Mouse (Mus musculus) limb, embryonic 13.5 days (tissue): Measurements from ENCODE around the gene Wbp1. TPM values are rescaled to one million over a fixed set of nuclear protein-coding genes. Genes with fewer than 3 reads are reported as not detected.
A peak's percentile ranks its signal among the peaks of the same experiment; 100 is the strongest.

Experiments
- ATAC-seq: fragments of 200-750 bp; cut with Nextera tagmentation; 2 replicates; pipeline ENCODE4 v1.8.0; 2017; ENCODE audit warnings: low read depth, moderate number of reproducible peaks, moderate TSS enrichment; ENCODE audit not compliant: low FRiP score
- H3K27ac ChIP-seq: fragments of 300-500 bp; sonication (generic); 2 replicates; pipeline ENCODE4 v1.5.1; 2015; ENCODE audit warnings: inconsistent platforms, mild to moderate bottlenecking, moderate library complexity
- H3K27me3 ChIP-seq: fragments of 300-500 bp; sonication (generic); 2 replicates; pipeline ENCODE4 v1.6.1; 2015; ENCODE audit warnings: mild to moderate bottlenecking, inconsistent platforms
- H3K36me3 ChIP-seq: fragments of 300-500 bp; sonication (generic); 2 replicates; pipeline ENCODE4 v1.6.1; 2015; ENCODE audit warnings: inconsistent platforms, mild to moderate bottlenecking, moderate library complexity
- H3K4me1 ChIP-seq: fragments of 300-500 bp; sonication (generic); 2 replicates; pipeline ENCODE4 v1.6.1; 2015; ENCODE audit warnings: inconsistent platforms
- H3K4me2 ChIP-seq: fragments of 300-500 bp; sonication (generic); replicated peaks from 2 replicates; pipeline ENCODE4 v1.6.1; 2015; ENCODE audit warnings: inconsistent platforms, mild to moderate bottlenecking, moderate library complexity
- H3K4me3 ChIP-seq: fragments of 300-500 bp; sonication (generic); 2 replicates; pipeline ENCODE4 v1.5.1; 2015; ENCODE audit warnings: moderate library complexity, mild to moderate bottlenecking, inconsistent platforms
- H3K9ac ChIP-seq: fragments of 300-500 bp; sonication (generic); 2 replicates; pipeline ENCODE4 v1.6.1; 2015; ENCODE audit warnings: mild to moderate bottlenecking, inconsistent platforms
- H3K9me3 ChIP-seq: fragments of 300-500 bp; sonication (generic); 2 replicates; pipeline ENCODE4 v1.6.1; 2016; ENCODE audit warnings: inconsistent platforms
- WGBS: fragments of 180-500 bp; shearing (Covaris S2); methylation state at CpG from one replicate; pipeline ENCODE4 v1.1.7; 2015; 5-methylcytosine and 5-hydroxymethylcytosine counted together
- polyA plus RNA-seq: library from polyadenylated mRNA; unstranded; fragments of >200 nt; fragmentation: Nextera tagmentation; extraction: Ambion mirVana; gene quantifications from 2 replicates; pipeline ENCODE4 v1.2.1, GENCODE M21; 2015

Wbp1 gene
- polyA plus RNA-seq, 1 experiment from 2014 or later = 161 TPM

- H3K27me3 ChIP-seq = no peaks in the 10 kb centered on the region
- H3K4me1 ChIP-seq = peaks cover 54% of the 10 kb centered on the region
- peak; percentile 85 for ATAC-seq
- no peaks in the 10 kb centered on the region for H3K9me3 ChIP-seq
- H3K27ac ChIP-seq = peak overlapping the region; percentile 100
- peak overlapping the region; percentile 94 for H3K4me2 ChIP-seq
- H3K36me3 ChIP-seq = peaks cover 9% of the 10 kb centered on the region; the same call in 1 of the 2 replicates
- H3K9ac ChIP-seq = peak overlapping the region; percentile 89
- WGBS = 0% methylated on average over 12 of the region's 12 CpGs
- H3K4me3 ChIP-seq = peak overlapping the region; percentile 61
Measured at GRCm38 (mm10) chr6:83137576-83137950, 16.2 kb upstream of the Wbp1 start.

GRCm38 (mm10) chr6:83136881-83137575 is 15.7 kb upstream of the Wbp1 start:
- H3K9me3 ChIP-seq = no peaks in the 10 kb centered on the region
- H3K4me1 ChIP-seq = peaks cover 49% of the 10 kb centered on the region
- peak overlapping the region; percentile 94 for H3K4me2 ChIP-seq
- no peaks in the 10 kb centered on the region for H3K27me3 ChIP-seq
- H3K9ac ChIP-seq = peak overlapping the region; percentile 89
- peaks cover 9% of the 10 kb centered on the region; the same call in 1 of the 2 replicates for H3K36me3 ChIP-seq
- under 1% methylated on average over 26 of the region's 26 CpGs for WGBS
- peak; percentile 90 for ATAC-seq
- H3K4me3 ChIP-seq = peak overlapping the region; percentile 61
- H3K27ac ChIP-seq = peak overlapping the region; percentile 100

- no peak for ATAC-seq
- WGBS = 7% methylated on average over 5 of the region's 5 CpGs
- Histone ChIP-seq H3K36me3 (peaks cover 9% of the 10 kb centered on the region; the same call in 1 of the 2 replicates), H3K4me2 (peak overlapping the region; percentile 94), H3K9me3 (no peaks in the 10 kb centered on the region), H3K4me1 (peaks cover 43% of the 10 kb centered on the region), H3K9ac (peak overlapping the region; percentile 89), H3K27ac (peak overlapping the region; percentile 100), H3K27me3 (no peaks in the 10 kb centered on the region), H3K4me3 (peak overlapping the region; percentile 61)
Measured at GRCm38 (mm10) chr6:83136291-83136880, 15.0 kb upstream of the Wbp1 start.

GRCm38 (mm10) chr6:83135571-83136161 is 14.3 kb upstream of the Wbp1 start:
- 2% methylated on average over 37 of the region's 37 CpGs for WGBS
- H3K4me2 ChIP-seq = peak overlapping the region; percentile 94
- H3K27ac ChIP-seq = peak overlapping the region; percentile 100
- H3K36me3 ChIP-seq = peaks cover 9% of the 10 kb centered on the region; the same call in 1 of the 2 replicates
- ATAC-seq = no peak
- H3K9me3 ChIP-seq = no peaks in the 10 kb centered on the region
- H3K27me3 ChIP-seq = no peaks in the 10 kb centered on the region
- H3K4me1 ChIP-seq = peaks cover 40% of the 10 kb centered on the region
- H3K4me3 ChIP-seq = peak overlapping the region; percentile 61
- H3K9ac ChIP-seq = peak overlapping the region; percentile 89

- Histone ChIP-seq H3K4me2 (peak within 1 kb of the TSS; percentile 94), H3K4me3 (peak within 1 kb of the TSS; percentile 61), H3K27ac (peak within 1 kb of the TSS; percentile 100), H3K36me3 (peaks cover 8% of the 10 kb centered on the region; the same call in 1 of the 2 replicates), H3K27me3 (no peaks in the 10 kb centered on the region), H3K4me1 (peaks cover 37% of the 10 kb centered on the region), H3K9me3 (no peaks in the 10 kb centered on the region), H3K9ac (peak within 1 kb of the TSS; percentile 89)
- ATAC-seq = no peak
- WGBS = 60% methylated on average over 7 of the region's 7 CpGs
Measured at GRCm38 (mm10) chr6:83134951-83135513, 13.7 kb upstream of the Wbp1 start, which contains the start of gene Rtkn. TSS of gene Rtkn (plus strand) at chr6:83135463.

- no peak overlapping the region for H3K4me3 ChIP-seq
- H3K9me3 ChIP-seq = no peaks in the 10 kb centered on the region
- H3K27ac ChIP-seq = no peak overlapping the region
- no peak overlapping the region for H3K4me2 ChIP-seq
- no peaks in the 10 kb centered on the region for H3K27me3 ChIP-seq
- no peak for ATAC-seq
- H3K4me1 ChIP-seq = peaks cover 29% of the 10 kb centered on the region
- WGBS = 81% methylated on average over 3 of the region's 3 CpGs
- 0 out of 2 replicates have a peak, but pooled peaks cover under 1% of the 10 kb centered on the region for H3K36me3 ChIP-seq
- no peak overlapping the region for H3K9ac ChIP-seq
Measured at GRCm38 (mm10) chr6:83134226-83134625, 12.9 kb upstream of the Wbp1 start.

GRCm38 (mm10) chr6:83132176-83132919 is 11.0 kb upstream of the Wbp1 start:
- Histone ChIP-seq H3K9me3 (no peaks in the 10 kb centered on the region), H3K4me2 (no peak overlapping the region), H3K9ac (no peak overlapping the region), H3K4me3 (no peak overlapping the region), H3K27me3 (no peaks in the 10 kb centered on the region), H3K4me1 (peaks cover 16% of the 10 kb centered on the region), H3K27ac (no peak overlapping the region), H3K36me3 (no peaks in the 10 kb centered on the region)
- ATAC-seq = no peak
- 85% methylated on average over 9 of the region's 9 CpGs for WGBS

GRCm38 (mm10) chr6:83131469-83132034 is 10.2 kb upstream of the Wbp1 start:
- H3K4me1 ChIP-seq = peaks cover 16% of the 10 kb centered on the region
- no peaks in the 10 kb centered on the region for H3K9me3 ChIP-seq
- no peaks in the 10 kb centered on the region for H3K27me3 ChIP-seq
- no peak overlapping the region for H3K9ac ChIP-seq
- H3K27ac ChIP-seq = no peak overlapping the region
- no peaks in the 10 kb centered on the region for H3K36me3 ChIP-seq
- WGBS = 74% methylated on average over 6 of the region's 6 CpGs
- H3K4me3 ChIP-seq = no peak overlapping the region
- ATAC-seq = no peak
- H3K4me2 ChIP-seq = no peak overlapping the region

GRCm38 (mm10) chr6:83127419-83127818 is 6.1 kb upstream of the Wbp1 start:
- no peak overlapping the region for H3K4me2 ChIP-seq
- H3K27ac ChIP-seq = no peak overlapping the region
- H3K4me1 ChIP-seq = peaks cover 21% of the 10 kb centered on the region
- no peaks in the 10 kb centered on the region for H3K27me3 ChIP-seq
- WGBS = 97% methylated on average over 5 of the region's 5 CpGs
- no peak overlapping the region for H3K4me3 ChIP-seq
- no peak overlapping the region for H3K9ac ChIP-seq
- no peak for ATAC-seq
- no peaks in the 10 kb centered on the region for H3K9me3 ChIP-seq
- H3K36me3 ChIP-seq = no peaks in the 10 kb centered on the region

GRCm38 (mm10) chr6:83125331-83125730 is 4.0 kb upstream of the Wbp1 start, which contains the start of gene Ino80b:
TSS of gene Ino80b (minus strand) at chr6:83125431.
- H3K4me3 ChIP-seq = peak within 1 kb of the TSS; percentile 76
- peaks cover 29% of the 10 kb centered on the region for H3K4me1 ChIP-seq
- peak within 1 kb of the TSS; percentile 67; the same call in 1 of the 2 replicates for H3K27ac ChIP-seq
- H3K27me3 ChIP-seq = no peaks in the 10 kb centered on the region
- H3K4me2 ChIP-seq = peak within 1 kb of the TSS; percentile 94
- H3K36me3 ChIP-seq = no peaks in the 10 kb centered on the region
- WGBS = 24% methylated on average over 5 of the region's 5 CpGs
- H3K9ac ChIP-seq = peak within 1 kb of the TSS; percentile 79
- H3K9me3 ChIP-seq = no peaks in the 10 kb centered on the region
- ATAC-seq = no peak

- peak overlapping the region; percentile 67; the same call in 1 of the 2 replicates for H3K27ac ChIP-seq
- under 1% methylated on average over 30 of the region's 30 CpGs for WGBS
- ATAC-seq = peak; percentile 29; the same call in 1 of the 2 replicates
Measured at GRCm38 (mm10) chr6:83124851-83125312, 3.5 kb upstream of the Wbp1 start.

More at GRCm38 (mm10) chr6:83124851-83125312, 3.5 kb upstream of the Wbp1 start:
- Histone ChIP-seq H3K4me2 (peak overlapping the region; percentile 94), H3K4me1 (peaks cover 33% of the 10 kb centered on the region), H3K36me3 (peaks cover under 1% of the 10 kb centered on the region; the same call in 1 of the 2 replicates), H3K9ac (peak overlapping the region; percentile 79), H3K9me3 (no peaks in the 10 kb centered on the region), H3K27me3 (no peaks in the 10 kb centered on the region), H3K4me3 (peak overlapping the region; percentile 76)
